Comparison of ENCODE assay signal across 8 mouse cellular contexts in genomic region chr1:86703965-86704326, GRCm38 (mm10). TPM values are rescaled to one million over a fixed set of nuclear protein-coding genes. Genes with fewer than 3 reads are reported as not detected.
DNase-seq lines count a peak whose midpoint lies in the region; ATAC-seq and TF ChIP-seq lines count a peak whose summit lies in the region.

No protein-coding gene starts in this region.

- ATAC-seq in stomach, embryonic 14.5 days (ENCODE audit: insufficient number of reproducible peaks, insufficient read depth, low FRiP score, low read depth), result no peak

- peak; percentile 14 to 35 for DNase-seq in frontal cortex, adult 2 months (ENCODE audit: extremely low spot score in 1 of 2, low spot score in 1 of 2)
- no peak for DNase-seq in frontal cortex, postnatal 36 days (ENCODE audit: low spot score in 2 of 2)
- DNase-seq in thymus, adult 2 months, result no peak
- DNase-seq in thymus, adult 18-20 months, result no peak
- DNase-seq in liver, result peak; percentile 41
- DNase-seq in gastrocnemius, postnatal 10 days, result no peak
- no peak for DNase-seq in right cerebral cortex, adult 2 months (ENCODE audit: low spot score in 2 of 2)

- H3K9ac ChIP-seq in stomach, embryonic 14.5 days (replicated peaks; ENCODE audit: low read depth, low read length), result peak overlapping the region; percentile 84

- peaks cover 4% of the 10 kb centered on the region for H3K4me1 ChIP-seq in thymus, adult 2 months (replicated peaks; ENCODE audit: control insufficient read depth, insufficient read depth, low read length)
- H3K4me1 ChIP-seq in stomach, embryonic 14.5 days (ENCODE audit: control insufficient read depth, insufficient read depth, low read length), result peaks cover 2% of the 10 kb centered on the region; the same call in 1 of the 2 replicates

- 0 out of 2 replicates have a peak, but pooled peaks have one; percentile 15 for TF ChIP-seq CTCF in thymus, adult 2 months (IDR thresholded peaks at IDR 0.05; ENCODE audit: borderline replicate concordance, control insufficient read depth, extremely low read depth, insufficient read depth, low read length, poor library complexity)

- under 1% methylated on average over 27 of the region's 27 CpGs for WGBS in thymus, adult 2 months
- under 1% methylated on average over 27 of the region's 27 CpGs for WGBS in stomach, embryonic 14.5 days

- no peak overlapping the region for H3K27ac ChIP-seq in thymus, adult 2 months (ENCODE audit: control insufficient read depth, insufficient read depth, low read length)
- peak overlapping the region; percentile 90 for H3K27ac ChIP-seq in stomach, embryonic 14.5 days (ENCODE audit: low read length)

- H3K36me3 ChIP-seq in thymus, adult 2 months (ENCODE audit: control insufficient read depth, insufficient read depth, low read length), result no peaks in the 10 kb centered on the region
- no peaks in the 10 kb centered on the region for H3K36me3 ChIP-seq in stomach, embryonic 14.5 days (ENCODE audit: control insufficient read depth, insufficient read depth, low read length)

- no peaks in the 10 kb centered on the region for H3K27me3 ChIP-seq in thymus, adult 2 months (ENCODE audit: control insufficient read depth, insufficient read depth, low read length)
- H3K27me3 ChIP-seq in stomach, embryonic 14.5 days (ENCODE audit: control insufficient read depth, insufficient read depth, low read length), result no peaks in the 10 kb centered on the region

- TF ChIP-seq POLR2A in thymus, adult 2 months (IDR thresholded peaks at IDR 0.05; ENCODE audit: control insufficient read depth, extremely low read depth, insufficient read depth, low read length, poor library complexity), result no peak; the same call in 1 of the 2 replicates

- H3K4me3 ChIP-seq in thymus, adult 2 months (ENCODE audit: control insufficient read depth, insufficient read depth, low read length), result peak overlapping the region; percentile 56
- peak overlapping the region; percentile 75 for H3K4me3 ChIP-seq in stomach, embryonic 14.5 days (ENCODE audit: low read depth, low read length)

- no peaks in the 10 kb centered on the region for H3K9me3 ChIP-seq in stomach, embryonic 14.5 days (ENCODE audit: control insufficient read depth, low read depth, low read length)

- peak overlapping the region; percentile 73 for H3K4me2 ChIP-seq in stomach, embryonic 14.5 days (replicated peaks; ENCODE audit: low read depth, low read length)

RNA-seq across cellular contexts. Expression of gene Dis3l2, which starts 0.3 kb away (rescaled TPM):
- polyA plus RNA-seq in frontal cortex, adult 2 months (2012; rRNA removed), result 21.7 and 22.7 TPM in 2 replicates
- polyA plus RNA-seq in thymus, adult 2 months (2012; rRNA removed), result 19.8 and 21.8 TPM in 2 replicates
- 25.8 and 26.4 TPM in 2 replicates for polyA plus RNA-seq in stomach, embryonic 14.5 days (2014; fragmentation: Nextera tagmentation; extraction: Ambion mirVana)
- 10 to 100 TPM; 14.5 to 16.9 TPM for total RNA-seq in gastrocnemius, postnatal 10 days (2021)

RNA-seq across cellular contexts. Expression of gene Nppc, which starts 33.6 kb away (rescaled TPM):
- 6.8 and 11.4 TPM in 2 replicates for polyA plus RNA-seq in frontal cortex, adult 2 months (2012; rRNA removed)
- 0.89 and 1.2 TPM in 2 replicates for polyA plus RNA-seq in thymus, adult 2 months (2012; rRNA removed)
- polyA plus RNA-seq in stomach, embryonic 14.5 days (2014; fragmentation: Nextera tagmentation; extraction: Ambion mirVana), result 1.2 and 3.0 TPM in 2 replicates
- total RNA-seq in gastrocnemius, postnatal 10 days (2021), result 1 to 10 TPM; 1.9 to 2.2 TPM

Comparison
In these comparisons a context has a peak if more than half of its experiments do, and no peak if none do; other contexts are left out.
1. DNase-seq: peak in frontal cortex, adult 2 months (2 of 2) and liver (single experiment); none in frontal cortex, postnatal 36 days (0 of 2), thymus, adult 2 months (single experiment), thymus, adult 18-20 months (0 of 2), gastrocnemius, postnatal 10 days (single experiment) and right cerebral cortex, adult 2 months (0 of 2).